Mouse (Mus musculus) macrophage (primary cell): ENCODE measurements around the gene Syf2. TPM values are rescaled to one million over a fixed set of nuclear protein-coding genes. Genes with fewer than 3 reads are reported as not detected.
"Not testable (repeated sequence)": the region's sequence is repeated elsewhere in the genome, so short reads cannot be mapped to it uniquely, and the experiment has no call there.

ENCODE experiments used
- H3K27ac ChIP-seq: fragments of 350-480 bp; formaldehyde crosslinking; 2 replicates; pipeline ENCODE4 v1.9.0; 2021
- H3K36me3 ChIP-seq: fragments of 350-480 bp; formaldehyde crosslinking; 2 replicates; pipeline ENCODE4 v1.9.0; 2021; ENCODE audit errors: inconsistent target
- H3K4me3 ChIP-seq: fragments of 350-480 bp; formaldehyde crosslinking; 2 replicates; pipeline ENCODE4 v1.9.0; 2021; ENCODE audit errors: inconsistent target
- H3K79me2 ChIP-seq: fragments of 350-480 bp; formaldehyde crosslinking; 2 replicates; pipeline ENCODE4 v1.9.0; 2021; ENCODE audit errors: inconsistent target
- WGBS: methylation state at CpG from one replicate; pipeline ENCODE4 v1.1.7; 2026; ENCODE audit warnings: inconsistent platforms; ENCODE audit not compliant: missing documents; 5-methylcytosine and 5-hydroxymethylcytosine counted together
- polyA plus RNA-seq: library from polyadenylated mRNA; stranded (reverse); fragments of 250-400 nt; gene quantifications from 3 replicates; pipeline ENCODE4 v1.2.4, GENCODE M21; 2018; ENCODE audit warnings: inconsistent platforms
- total RNA-seq, 78 experiments: library from RNA; depleted of rRNA; stranded (reverse); fragments of 250-400 nt; gene quantifications; 1 replicate in 9 of 78; 2 replicates in 24 of 78; 3 replicates in 43 of 78; 4 replicates in 2 of 78; pipeline ENCODE4 v1.2.4; 2018; ENCODE audit warnings: inconsistent platforms in 56 of 78

Syf2 gene
- 100 to 1,000 TPM in 5 of 26 experiments, 10 to 100 TPM in 21; 38.8 to 170 (median 62.8) TPM for total RNA-seq (2018; cell fraction: chromatin; rRNA removed)
- 10 to 100 TPM; 59.8 to 95.0 (median 70.9) TPM for total RNA-seq (2018; cell fraction: cytosol; rRNA removed)
- 100 to 1,000 TPM in 4 of 26 experiments, 10 to 100 TPM in 22; 36.1 to 155 (median 46.9) TPM for total RNA-seq (2018; cell fraction: nucleus; rRNA removed)
- polyA plus RNA-seq = 65.7 to 116 TPM (median 81.0 TPM) in 3 replicates

DNA sequence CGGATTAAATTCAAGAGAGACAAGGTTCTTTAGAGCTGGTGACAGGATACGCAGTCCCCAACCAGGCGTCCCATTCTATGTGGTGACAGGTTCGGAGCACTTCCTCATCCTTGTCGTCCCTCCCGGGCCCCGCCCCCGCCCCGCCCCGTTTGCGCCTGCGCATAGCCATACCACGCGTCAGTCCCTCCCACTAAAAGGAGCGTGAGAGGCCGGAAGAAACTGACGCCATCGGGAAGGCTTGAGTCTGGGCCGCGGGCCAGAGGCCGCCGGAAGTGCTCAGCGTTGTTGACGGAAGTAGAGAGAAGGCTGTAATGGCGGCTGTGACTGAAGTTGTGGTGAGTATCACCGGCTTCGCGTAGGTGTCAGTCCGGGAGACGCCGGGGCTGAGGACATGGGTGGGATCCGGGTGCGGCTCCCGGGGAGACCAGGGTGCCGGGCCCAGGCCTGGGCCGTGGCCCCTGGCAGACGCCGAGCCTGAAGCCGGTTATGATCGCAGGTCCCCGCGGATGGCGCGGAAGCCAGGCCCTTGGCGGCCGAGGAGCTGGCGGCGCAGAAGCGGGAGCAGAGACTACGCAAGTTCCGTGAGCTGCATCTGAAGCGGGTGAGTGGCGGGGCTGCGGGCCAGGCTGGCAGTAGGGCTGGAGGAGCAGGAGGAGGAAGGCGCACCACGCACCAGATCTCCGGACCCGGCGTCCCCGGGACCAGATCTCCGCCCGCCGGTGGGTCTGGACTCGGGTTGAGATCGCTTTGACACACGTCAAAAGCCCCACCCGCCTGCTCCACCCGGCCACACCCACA is at the start of gene Syf2:
Syf2 (plus strand) TSS at position 215 of the 798 bp plus-strand sequence.
- H3K79me2 ChIP-seq = peaks cover 52% of the 10 kb centered on the region
- H3K27ac ChIP-seq = peak within 1 kb of the TSS; percentile 47
- peak within 1 kb of the TSS; percentile 64 for H3K4me3 ChIP-seq
- peaks cover 59% of the 10 kb centered on the region for H3K36me3 ChIP-seq
- 2% methylated on average over 47 of the region's 68 CpGs for WGBS

DNA sequence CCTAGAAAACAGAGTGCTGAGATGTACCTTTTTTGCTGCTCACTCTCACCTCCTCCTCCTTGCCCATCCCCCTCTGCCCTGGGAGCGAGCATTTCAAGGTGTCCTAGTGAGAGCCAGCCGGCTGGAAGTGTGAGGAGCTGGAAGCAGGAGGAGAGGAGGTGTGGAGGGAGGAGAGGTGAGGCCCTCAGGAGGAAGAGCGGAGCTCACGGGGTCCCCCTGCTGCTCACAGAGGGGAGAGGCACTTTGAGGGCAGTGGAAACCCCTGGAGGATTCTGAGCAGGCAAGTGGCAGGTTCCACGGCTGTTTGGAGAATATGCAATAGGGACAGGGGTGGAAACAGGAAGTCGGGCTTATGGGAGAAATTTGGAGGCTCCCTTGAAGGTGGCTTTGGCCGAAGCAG is 47.4 kb upstream of the Syf2 start:
- 45% methylated on average over 7 of the region's 7 CpGs for WGBS
- Histone ChIP-seq H3K79me2 (no peaks in the 10 kb centered on the region), H3K27ac (no peak overlapping the region), H3K4me3 (no peak overlapping the region), H3K36me3 (no peaks in the 10 kb centered on the region)

DNA sequence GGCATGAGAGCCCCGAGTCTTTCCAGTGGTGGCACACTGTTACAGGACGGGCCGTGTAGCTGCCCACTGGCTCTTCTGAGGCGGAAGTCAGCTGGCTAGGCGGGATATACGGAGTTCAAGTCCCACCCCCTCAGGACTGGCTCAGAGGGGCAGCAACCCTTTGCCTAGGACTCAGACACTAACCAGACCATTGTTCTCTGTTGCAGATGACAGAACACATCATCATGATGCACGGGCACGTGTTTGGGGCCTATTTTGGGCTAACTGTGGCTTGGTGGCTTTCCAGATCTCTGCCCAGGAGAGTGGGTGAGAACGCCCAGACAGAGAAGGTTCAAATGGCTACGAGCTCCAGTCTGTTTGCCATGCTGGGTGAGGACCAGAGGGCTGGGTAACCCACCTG is 46.9 kb upstream of the Syf2 start:
- H3K36me3 ChIP-seq = no peaks in the 10 kb centered on the region
- WGBS = 69% methylated on average over 10 of the region's 10 CpGs
- no peaks in the 10 kb centered on the region for H3K79me2 ChIP-seq
- H3K4me3 ChIP-seq = no peak overlapping the region
- H3K27ac ChIP-seq = no peak overlapping the region

DNA sequence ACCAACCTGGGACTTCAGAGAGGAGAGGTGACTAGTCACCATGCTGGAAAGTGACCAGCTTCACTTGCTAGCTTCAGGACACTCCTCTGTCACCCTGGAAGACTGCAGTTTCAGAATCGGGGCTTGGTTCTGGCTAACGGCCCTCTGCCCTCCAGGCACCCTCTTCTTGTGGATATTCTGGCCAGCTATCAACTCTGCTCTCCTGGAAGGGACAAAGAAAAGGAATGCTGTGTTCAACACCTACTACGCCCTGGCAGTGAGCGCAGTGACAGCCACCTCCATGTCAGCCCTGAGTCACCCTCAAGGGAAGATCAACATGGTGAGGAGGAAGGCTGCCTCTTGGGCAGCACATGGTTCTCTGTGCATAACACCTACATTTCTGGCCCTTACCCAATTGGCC is 46.3 kb upstream of the Syf2 start:
- Histone ChIP-seq H3K79me2 (no peaks in the 10 kb centered on the region), H3K27ac (no peak overlapping the region), H3K4me3 (no peak overlapping the region), H3K36me3 (no peaks in the 10 kb centered on the region)
- 85% methylated on average over 4 of the region's 4 CpGs for WGBS

DNA sequence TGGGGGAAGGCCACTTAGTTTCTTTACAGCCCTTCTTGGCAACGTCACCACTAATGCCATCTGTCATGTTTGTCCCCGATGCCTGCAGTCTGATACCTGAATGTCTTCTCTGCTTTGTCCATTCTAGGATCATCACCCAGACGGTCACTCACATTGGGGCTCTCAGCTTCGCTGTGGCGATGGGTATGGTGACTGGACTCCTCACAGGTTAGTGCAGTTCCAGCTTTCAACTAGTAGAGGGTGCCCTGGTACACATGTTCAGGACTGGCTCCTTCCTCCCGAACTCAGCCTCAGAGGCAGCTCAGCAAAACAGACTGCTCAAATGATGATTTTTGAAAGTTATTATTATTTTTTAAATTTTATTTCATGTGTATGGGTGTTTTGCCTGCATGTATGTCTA is 38.6 kb upstream of the Syf2 start:
- WGBS = 67% methylated on average over 6 of the region's 6 CpGs
- Histone ChIP-seq H3K27ac (no peak overlapping the region), H3K79me2 (no peaks in the 10 kb centered on the region), H3K4me3 (no peak overlapping the region), H3K36me3 (peaks cover 24% of the 10 kb centered on the region)

DNA sequence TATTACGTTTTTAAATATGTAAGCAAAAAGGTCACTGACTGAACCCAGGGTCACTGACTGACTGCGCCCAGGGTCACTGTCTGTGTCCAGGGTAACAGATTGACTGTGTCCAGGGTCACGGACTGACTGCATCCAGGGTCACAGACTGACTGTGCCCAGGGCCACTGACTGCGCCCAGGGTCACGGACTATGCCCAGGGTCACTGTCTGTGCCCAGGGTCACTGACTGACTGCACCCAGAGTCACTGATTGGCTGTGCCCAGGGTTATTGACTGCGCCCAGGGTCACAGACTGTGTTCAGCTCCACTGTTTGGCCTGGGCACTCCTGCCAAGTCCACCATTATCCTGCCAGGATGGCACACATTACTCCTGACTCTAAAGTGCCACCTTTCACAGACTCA is 33.4 kb upstream of the Syf2 start:
- 91% methylated on average over 6 of the region's 6 CpGs for WGBS
- Histone ChIP-seq H3K27ac (no peak overlapping the region), H3K79me2 (no peaks in the 10 kb centered on the region; the same call in 1 of the 2 replicates), H3K36me3 (peaks cover 73% of the 10 kb centered on the region), H3K4me3 (no peak overlapping the region)

DNA sequence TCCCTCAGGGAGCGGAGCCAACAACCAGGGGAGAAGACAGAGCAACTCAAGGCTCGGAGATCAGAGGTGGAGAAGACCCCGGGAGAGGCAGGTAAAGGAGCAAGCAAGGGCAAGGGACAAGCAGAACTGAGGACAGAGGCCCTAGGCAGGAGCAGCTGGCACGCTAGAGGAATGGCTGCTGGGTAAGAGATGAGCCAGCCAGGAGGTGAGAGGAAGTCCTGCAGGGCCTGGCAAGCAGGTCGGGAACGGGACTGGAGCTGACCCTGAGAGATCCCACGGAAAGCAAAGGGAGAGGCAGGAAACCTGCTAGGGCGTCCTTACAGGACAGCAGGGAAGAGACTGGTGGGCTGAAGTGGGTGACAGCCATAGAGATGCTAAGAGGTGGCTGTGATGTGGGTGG is 29.6 kb upstream of the Syf2 start:
- Histone ChIP-seq H3K79me2 (peaks cover 1% of the 10 kb centered on the region; the same call in 1 of the 2 replicates), H3K36me3 (peaks cover 97% of the 10 kb centered on the region), H3K27ac (no peak overlapping the region), H3K4me3 (no peak overlapping the region)
- WGBS = 96% methylated on average over 7 of the region's 8 CpGs

DNA sequence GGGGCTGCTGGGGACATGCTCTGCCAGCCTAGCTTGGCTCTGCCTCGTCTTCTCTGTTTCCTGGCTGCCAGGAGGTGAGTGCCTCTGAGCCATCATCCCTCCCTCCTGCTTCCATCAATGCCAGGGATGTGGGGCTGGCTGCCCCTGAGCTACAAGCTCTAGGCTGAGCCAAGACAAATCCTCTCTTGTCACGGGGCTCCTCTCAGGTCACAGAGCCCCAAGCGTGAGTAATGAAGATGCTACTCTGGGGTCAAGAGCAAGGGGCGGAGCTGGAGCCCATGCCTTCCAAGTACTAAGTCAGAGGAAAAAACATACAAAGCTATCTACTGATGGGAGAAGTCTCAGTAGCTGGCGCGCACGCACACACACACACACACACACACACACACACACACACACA is 27.7 kb upstream of the Syf2 start:
- Histone ChIP-seq H3K4me3 (no peak overlapping the region), H3K27ac (no peak overlapping the region), H3K36me3 (peaks cover 97% of the 10 kb centered on the region), H3K79me2 (peaks cover 20% of the 10 kb centered on the region; the same call in 1 of the 2 replicates)
- WGBS = 90% methylated on average over 4 of the region's 7 CpGs

DNA sequence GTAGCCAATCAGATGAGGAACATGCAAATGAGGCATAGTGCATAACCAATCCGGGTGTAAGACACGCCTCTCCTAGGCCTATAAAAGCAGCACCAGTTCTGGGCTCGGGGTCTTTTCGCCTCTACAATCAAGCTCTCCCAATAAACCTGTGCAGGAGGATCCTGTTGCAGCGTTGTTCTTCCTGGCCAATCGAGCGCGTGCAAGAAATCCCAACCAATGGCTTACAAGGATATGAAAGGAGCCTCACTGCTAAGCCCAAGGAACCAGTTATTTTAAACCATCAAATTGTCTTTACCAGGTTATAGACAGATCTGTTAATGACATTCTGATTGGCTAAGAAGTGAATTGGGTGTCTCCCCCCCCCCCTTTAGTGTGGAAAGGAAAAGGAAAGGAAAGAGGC is 19.3 kb upstream of the Syf2 start:
- Histone ChIP-seq H3K36me3 (peaks cover 48% of the 10 kb centered on the region), H3K79me2 (peaks cover 92% of the 10 kb centered on the region)
- H3K4me3 ChIP-seq, H3K27ac ChIP-seq: not testable (repeated sequence)
- 92% methylated on average over 4 of the region's 8 CpGs for WGBS

DNA sequence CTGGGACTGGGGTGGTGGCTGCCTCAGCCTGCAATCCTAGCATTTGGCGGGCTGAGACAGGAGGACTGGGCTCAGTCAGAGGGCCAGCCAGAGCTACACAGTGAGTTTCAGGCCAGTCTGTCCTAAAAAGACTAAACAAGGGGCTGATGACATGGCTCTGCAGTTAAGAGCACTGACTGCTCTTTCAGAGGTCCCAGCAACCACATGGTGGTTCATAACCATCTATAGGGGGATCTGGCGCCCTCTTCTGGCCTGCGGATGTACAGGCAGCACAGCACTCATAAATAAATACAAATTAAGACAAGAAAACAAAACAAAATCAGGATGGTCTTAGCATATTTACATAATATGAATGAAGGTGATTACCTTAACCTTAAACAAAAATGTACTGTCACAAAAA is 17.3 kb upstream of the Syf2 start:
- Histone ChIP-seq H3K4me3 (peak overlapping the region; percentile 79), H3K79me2 (peaks cover 73% of the 10 kb centered on the region), H3K36me3 (peaks cover 28% of the 10 kb centered on the region), H3K27ac (peak overlapping the region; percentile 87)
- 33% methylated on average over 3 of the region's 3 CpGs for WGBS

DNA sequence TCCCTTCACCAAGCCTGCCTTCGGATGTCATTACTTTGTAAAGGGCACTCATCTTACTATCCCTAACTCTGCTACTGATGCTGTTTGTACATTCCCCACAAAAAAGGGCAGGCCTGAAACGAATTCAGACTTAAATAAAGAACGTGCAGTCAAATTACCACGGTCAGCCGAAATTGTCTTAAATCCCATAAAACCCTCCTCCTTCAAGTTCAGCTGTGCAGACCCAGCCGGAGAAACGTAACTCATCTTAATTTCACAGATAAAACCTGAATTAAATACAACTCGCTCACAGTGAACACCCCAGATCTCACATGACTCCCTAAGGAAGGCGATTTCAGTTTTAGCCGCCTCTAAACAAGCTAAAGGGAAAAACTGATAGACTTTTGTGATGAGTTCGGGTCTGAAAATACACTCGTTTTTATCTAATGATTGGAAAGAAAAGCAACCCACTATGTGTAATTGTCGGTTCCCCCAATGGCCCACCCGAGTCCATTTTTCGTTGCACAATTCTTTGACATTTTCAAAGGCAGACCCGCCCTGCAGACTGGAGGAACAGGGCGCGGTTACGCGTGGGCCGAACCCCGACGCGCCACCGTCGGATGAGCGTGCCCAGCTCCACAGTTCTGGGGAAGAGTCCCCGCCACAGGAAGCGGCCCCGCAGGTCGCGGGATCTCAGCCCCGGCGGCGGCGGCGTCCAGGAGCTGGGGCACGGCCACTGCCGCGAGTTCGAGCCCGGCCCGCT is 16.4 kb upstream of the Syf2 start:
- Histone ChIP-seq H3K27ac (peak overlapping the region; percentile 87), H3K36me3 (peaks cover 19% of the 10 kb centered on the region), H3K79me2 (peaks cover 65% of the 10 kb centered on the region), H3K4me3 (peak overlapping the region; percentile 79)
- WGBS = under 1% methylated on average over 35 of the region's 43 CpGs

DNA sequence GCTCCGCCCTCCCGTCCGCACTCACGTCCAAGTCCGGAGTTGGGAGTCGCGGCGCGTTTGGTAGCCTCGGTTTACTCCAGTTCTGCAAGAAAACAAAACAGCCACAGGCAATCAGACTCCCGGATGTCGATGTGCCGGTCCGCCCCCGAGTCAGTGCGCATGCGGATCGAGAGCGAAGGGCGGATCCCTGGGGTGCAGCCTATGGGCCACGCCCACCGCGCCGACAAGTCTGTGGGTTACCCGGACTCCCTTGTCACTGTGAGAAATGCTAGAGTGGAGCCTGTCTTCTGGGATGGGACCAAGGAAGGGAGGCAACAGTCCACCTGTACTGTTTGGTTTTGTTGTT is 15.9 kb upstream of the Syf2 start, which contains the start of gene Tmem50a:
Tmem50a (minus strand) TSS at position 161 of the 346 bp plus-strand sequence.
- Histone ChIP-seq H3K27ac (peak within 1 kb of the TSS; percentile 87), H3K4me3 (peak within 1 kb of the TSS; percentile 79), H3K79me2 (peaks cover 59% of the 10 kb centered on the region), H3K36me3 (peaks cover 14% of the 10 kb centered on the region)
- WGBS = under 1% methylated on average over 22 of the region's 25 CpGs

DNA sequence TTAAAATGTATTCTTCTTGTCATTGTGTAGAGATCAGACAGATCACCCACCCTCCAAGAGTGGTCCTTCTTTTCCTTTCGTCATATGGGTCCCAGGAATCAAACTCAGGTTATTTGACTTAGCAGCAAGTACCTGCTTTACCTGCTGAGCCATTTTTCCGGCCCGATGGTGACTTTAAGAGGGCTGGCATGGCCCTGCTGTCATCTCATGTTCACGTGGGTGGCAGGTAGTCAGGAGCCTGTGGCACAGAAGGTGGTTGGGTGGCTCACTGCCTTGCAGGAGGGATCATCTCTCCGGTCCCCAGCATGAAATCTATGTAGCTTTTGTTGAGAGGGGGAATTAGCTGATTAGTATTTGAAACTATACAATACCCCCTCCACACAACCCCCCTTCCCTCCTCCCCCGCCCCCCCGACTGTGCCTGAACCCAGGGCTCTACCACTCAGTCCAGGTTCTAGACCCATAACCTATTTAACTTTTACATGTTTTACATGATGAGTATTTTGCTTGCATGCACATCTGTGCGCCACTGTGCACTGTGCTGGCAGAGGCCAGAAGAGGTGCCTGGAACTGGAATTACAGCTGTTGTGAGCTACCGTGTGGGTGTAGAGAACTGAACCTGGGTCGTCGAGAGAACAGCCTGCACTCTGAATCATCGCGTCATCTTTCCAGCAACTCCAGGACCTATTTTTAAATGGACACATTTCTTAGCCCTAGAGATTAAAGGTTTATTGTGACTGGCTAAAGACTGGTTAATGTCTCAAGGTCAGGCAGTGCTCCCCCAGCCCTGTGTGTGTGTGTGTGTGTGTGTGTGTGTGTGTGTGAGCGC is 15.3 kb upstream of the Syf2 start:
- Histone ChIP-seq H3K79me2 (peaks cover 53% of the 10 kb centered on the region), H3K27ac (peak overlapping the region; percentile 87), H3K36me3 (peaks cover 11% of the 10 kb centered on the region), H3K4me3 (no peak overlapping the region; the same call in 1 of the 2 replicates)
- WGBS = 64% methylated on average over 12 of the region's 14 CpGs

DNA sequence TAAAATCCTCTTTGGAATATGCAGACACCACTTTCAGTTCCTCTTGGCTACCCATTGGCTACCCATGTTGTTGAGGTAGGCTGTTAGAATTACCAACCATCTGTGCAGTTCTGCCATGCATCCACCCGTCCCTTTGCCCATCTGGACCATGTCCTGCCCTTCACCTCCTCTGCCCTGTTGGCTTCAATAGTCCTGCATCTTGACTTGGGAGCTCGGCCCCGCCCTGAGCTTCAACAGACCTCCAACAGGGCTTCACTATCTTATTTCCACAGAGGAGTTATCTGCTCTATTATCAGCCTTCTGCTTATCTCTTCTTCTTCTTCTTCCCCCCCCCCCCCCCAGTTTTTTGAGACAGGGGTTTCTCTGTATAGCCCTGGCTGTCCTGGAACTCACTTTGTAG is 13.5 kb upstream of the Syf2 start:
- no peak overlapping the region for H3K4me3 ChIP-seq

More for the DNA sequence above, 13.5 kb upstream of the Syf2 start:
- 13% methylated on average over 3 of the region's 3 CpGs for WGBS
- Histone ChIP-seq H3K36me3 (peaks cover 1% of the 10 kb centered on the region; the same call in 1 of the 2 replicates), H3K27ac (peak overlapping the region; percentile 96), H3K79me2 (peaks cover 47% of the 10 kb centered on the region)
